Mouse (Mus musculus) forebrain, embryonic 12.5 days (tissue): Measurements from ENCODE around the gene Ptgfrn. TPM values are rescaled to one million over a fixed set of nuclear protein-coding genes. Genes with fewer than 3 reads are reported as not detected.

Source experiments
- ATAC-seq: fragments of 200-750 bp; cut with Nextera tagmentation; 2 replicates; pipeline ENCODE4 v1.8.0; 2017; ENCODE audit warnings: moderate TSS enrichment; ENCODE audit not compliant: low FRiP score
- H3K27ac ChIP-seq: fragments of 300-500 bp; sonication (generic); 2 replicates; pipeline ENCODE4 v1.5.1; 2016; ENCODE audit warnings: mild to moderate bottlenecking
- H3K27me3 ChIP-seq: fragments of 300-500 bp; sonication (generic); 2 replicates; pipeline ENCODE4 v1.6.1; 2016; ENCODE audit warnings: mild to moderate bottlenecking
- H3K36me3 ChIP-seq: fragments of 300-500 bp; sonication (generic); replicated peaks from 2 replicates; pipeline ENCODE4 v1.6.1; 2016; ENCODE audit warnings: mild to moderate bottlenecking
- H3K4me1 ChIP-seq: fragments of 300-500 bp; sonication (generic); 2 replicates; pipeline ENCODE4 v1.6.1; 2016
- H3K4me2 ChIP-seq: fragments of 300-500 bp; sonication (generic); 2 replicates; pipeline ENCODE4 v1.6.1; 2016; ENCODE audit warnings: mild to moderate bottlenecking, moderate library complexity
- H3K4me3 ChIP-seq: fragments of 300-500 bp; sonication (generic); replicated peaks from 2 replicates; pipeline ENCODE4 v1.5.1; 2016; ENCODE audit warnings: mild to moderate bottlenecking
- H3K9ac ChIP-seq: fragments of 300-500 bp; sonication (generic); 2 replicates; pipeline ENCODE4 v1.6.1; 2016; ENCODE audit warnings: mild to moderate bottlenecking
- H3K9me3 ChIP-seq: fragments of 300-500 bp; sonication (generic); 2 replicates; pipeline ENCODE4 v1.6.1; 2016
- WGBS: fragments of 180-500 bp; shearing (Covaris S2); methylation state at CpG from one replicate; pipeline ENCODE4 v1.1.7; 2016; 5-methylcytosine and 5-hydroxymethylcytosine counted together
- polyA plus RNA-seq: library from polyadenylated mRNA; unstranded; fragments of >200 nt; fragmentation: Nextera tagmentation; extraction: Ambion mirVana; gene quantifications from 2 replicates; pipeline ENCODE4 v1.2.1, GENCODE M21; 2016

Gene Ptgfrn
- polyA plus RNA-seq, 1 experiment from 2014 or later = 4.5 TPM

DNA sequence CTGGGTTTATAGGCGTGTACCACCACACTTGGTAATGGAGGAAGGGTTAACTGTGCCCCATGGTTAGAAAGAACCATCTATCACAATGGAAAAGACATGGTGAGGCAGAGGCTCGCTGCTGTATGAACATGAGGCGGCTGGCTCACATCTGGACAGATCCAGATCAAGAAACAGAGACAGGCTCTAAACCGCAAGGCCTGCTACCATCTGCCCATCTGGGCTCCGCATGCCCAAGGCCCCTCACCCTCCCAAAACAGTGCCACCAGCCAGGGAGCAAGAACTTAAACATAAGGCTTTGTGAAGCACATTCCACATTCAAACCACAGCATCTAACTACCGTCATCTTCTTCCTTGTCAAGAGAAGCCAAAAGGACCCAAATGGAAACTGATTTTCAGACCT lies 22.9 kb upstream of the Ptgfrn start:
- Histone ChIP-seq H3K27me3 (no peaks in the 10 kb centered on the region), H3K36me3 (no peaks in the 10 kb centered on the region), H3K27ac (no peak overlapping the region), H3K9ac (no peak overlapping the region), H3K4me3 (no peak overlapping the region), H3K9me3 (no peaks in the 10 kb centered on the region), H3K4me1 (peaks cover 13% of the 10 kb centered on the region), H3K4me2 (no peak overlapping the region)
- 95% methylated on average over 6 of the region's 6 CpGs for WGBS
- no peak for ATAC-seq

DNA sequence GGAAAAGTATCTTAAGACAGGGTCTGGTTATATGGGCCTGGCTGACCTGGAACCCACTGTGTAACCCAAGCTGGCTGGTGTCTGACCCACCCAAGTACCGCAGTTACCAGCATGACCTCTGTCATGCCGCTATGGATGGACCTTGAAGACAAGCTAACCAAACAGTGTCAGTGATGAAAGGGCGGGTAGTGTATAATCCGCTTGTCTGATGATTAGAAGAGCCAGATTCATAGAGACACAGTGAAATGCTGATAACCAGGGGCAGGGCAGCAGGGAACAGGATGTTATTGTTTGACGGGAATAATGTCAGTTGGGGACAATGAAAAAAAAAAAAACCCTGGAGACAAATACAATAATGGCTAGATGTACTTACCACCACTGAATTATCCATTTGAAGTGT lies 21.7 kb upstream of the Ptgfrn start:
- no peak overlapping the region for H3K4me2 ChIP-seq
- no peak overlapping the region for H3K27ac ChIP-seq
- no peaks in the 10 kb centered on the region for H3K27me3 ChIP-seq
- H3K36me3 ChIP-seq = no peaks in the 10 kb centered on the region
- no peak overlapping the region for H3K4me3 ChIP-seq
- no peak for ATAC-seq
- peaks cover 12% of the 10 kb centered on the region for H3K4me1 ChIP-seq
- H3K9me3 ChIP-seq = no peaks in the 10 kb centered on the region
- no peak overlapping the region for H3K9ac ChIP-seq
- 92% methylated on average over 5 of the region's 5 CpGs for WGBS

DNA sequence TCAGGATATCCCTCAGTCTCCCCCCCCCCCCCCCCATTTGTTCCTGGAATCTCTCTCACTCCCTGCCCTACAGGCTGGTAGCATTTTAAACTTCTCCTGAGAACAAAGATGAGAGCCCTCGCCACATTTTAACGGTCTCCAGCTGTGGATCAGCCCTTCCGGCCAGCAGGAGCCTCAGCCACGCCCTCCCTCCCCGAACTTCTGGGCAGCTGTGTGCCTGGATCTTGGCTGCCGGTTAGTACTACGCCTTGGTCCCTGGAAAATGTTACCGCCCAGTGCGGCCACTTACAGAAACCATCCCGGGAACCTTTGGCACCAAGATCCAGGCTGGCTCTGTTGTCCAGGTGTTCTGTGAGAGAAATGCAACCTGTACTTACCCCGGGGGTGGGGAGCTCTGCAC lies 20.4 kb upstream of the Ptgfrn start:
- 3% methylated on average over 11 of the region's 11 CpGs for WGBS
- Histone ChIP-seq H3K9me3 (no peaks in the 10 kb centered on the region), H3K4me2 (peak overlapping the region; percentile 35), H3K4me3 (no peak overlapping the region), H3K36me3 (no peaks in the 10 kb centered on the region), H3K27ac (no peak overlapping the region), H3K27me3 (no peaks in the 10 kb centered on the region), H3K9ac (no peak overlapping the region), H3K4me1 (peaks cover 6% of the 10 kb centered on the region; the same call in 1 of the 2 replicates)
- no peak for ATAC-seq

- Histone ChIP-seq H3K4me3 (no peak overlapping the region), H3K4me1 (peaks cover 11% of the 10 kb centered on the region; the same call in 1 of the 2 replicates), H3K4me2 (no peak overlapping the region), H3K9me3 (no peaks in the 10 kb centered on the region), H3K27ac (no peak overlapping the region), H3K36me3 (no peaks in the 10 kb centered on the region), H3K27me3 (no peaks in the 10 kb centered on the region), H3K9ac (no peak overlapping the region)
- WGBS = 88% methylated on average over 3 of the region's 3 CpGs
- no peak for ATAC-seq
Observed at GRCm38 (mm10) chr3:101129620-101130019, 19.5 kb upstream of the Ptgfrn start.

- peaks cover 11% of the 10 kb centered on the region; the same call in 1 of the 2 replicates for H3K4me1 ChIP-seq
- no peaks in the 10 kb centered on the region for H3K36me3 ChIP-seq
- no peak for ATAC-seq
Observed at GRCm38 (mm10) chr3:101129090-101129489, 19.0 kb upstream of the Ptgfrn start.

GRCm38 (mm10) chr3:101127766-101128165 lies 17.7 kb upstream of the Ptgfrn start:
- Histone ChIP-seq H3K4me2 (no peak overlapping the region), H3K9me3 (no peaks in the 10 kb centered on the region), H3K9ac (no peak overlapping the region), H3K4me3 (no peak overlapping the region), H3K36me3 (no peaks in the 10 kb centered on the region), H3K27me3 (no peaks in the 10 kb centered on the region), H3K4me1 (peaks cover 11% of the 10 kb centered on the region; the same call in 1 of the 2 replicates), H3K27ac (no peak overlapping the region)
- ATAC-seq = no peak
- 95% methylated on average over 2 of the region's 2 CpGs for WGBS

More at GRCm38 (mm10) chr3:101129090-101129489, 19.0 kb upstream of the Ptgfrn start:
- H3K4me2 ChIP-seq = no peak overlapping the region
- no peaks in the 10 kb centered on the region for H3K27me3 ChIP-seq
- no peak overlapping the region for H3K9ac ChIP-seq
- no peaks in the 10 kb centered on the region for H3K9me3 ChIP-seq
- H3K27ac ChIP-seq = no peak overlapping the region
- no peak overlapping the region for H3K4me3 ChIP-seq

GRCm38 (mm10) chr3:101124716-101125115 lies 14.6 kb upstream of the Ptgfrn start:
- Histone ChIP-seq H3K9ac (no peak overlapping the region), H3K27me3 (no peaks in the 10 kb centered on the region), H3K36me3 (no peaks in the 10 kb centered on the region), H3K9me3 (no peaks in the 10 kb centered on the region), H3K4me2 (no peak overlapping the region), H3K4me3 (no peak overlapping the region), H3K27ac (no peak overlapping the region), H3K4me1 (peaks cover 5% of the 10 kb centered on the region; the same call in 1 of the 2 replicates)
- ATAC-seq = no peak
- 93% methylated on average over 5 of the region's 5 CpGs for WGBS

GRCm38 (mm10) chr3:101122479-101122878 lies 12.4 kb upstream of the Ptgfrn start:
- no peak for ATAC-seq
- 84% methylated on average over 3 of the region's 3 CpGs for WGBS
- peaks cover 5% of the 10 kb centered on the region; the same call in 1 of the 2 replicates for H3K4me1 ChIP-seq
- H3K27ac ChIP-seq = no peak overlapping the region
- no peaks in the 10 kb centered on the region for H3K36me3 ChIP-seq
- no peak overlapping the region for H3K4me3 ChIP-seq
- no peak overlapping the region for H3K9ac ChIP-seq
- no peak overlapping the region for H3K4me2 ChIP-seq
- peaks cover 5% of the 10 kb centered on the region; the same call in 1 of the 2 replicates for H3K9me3 ChIP-seq
- no peaks in the 10 kb centered on the region for H3K27me3 ChIP-seq

GRCm38 (mm10) chr3:101117774-101118173 lies 7.7 kb upstream of the Ptgfrn start:
- Histone ChIP-seq H3K4me3 (no peak overlapping the region), H3K9me3 (peaks cover 5% of the 10 kb centered on the region; the same call in 1 of the 2 replicates), H3K36me3 (no peaks in the 10 kb centered on the region), H3K9ac (no peak overlapping the region), H3K4me1 (peaks cover 14% of the 10 kb centered on the region), H3K4me2 (no peak overlapping the region), H3K27me3 (no peaks in the 10 kb centered on the region), H3K27ac (no peak overlapping the region)
- 92% methylated on average over 11 of the region's 11 CpGs for WGBS
- ATAC-seq = no peak

DNA sequence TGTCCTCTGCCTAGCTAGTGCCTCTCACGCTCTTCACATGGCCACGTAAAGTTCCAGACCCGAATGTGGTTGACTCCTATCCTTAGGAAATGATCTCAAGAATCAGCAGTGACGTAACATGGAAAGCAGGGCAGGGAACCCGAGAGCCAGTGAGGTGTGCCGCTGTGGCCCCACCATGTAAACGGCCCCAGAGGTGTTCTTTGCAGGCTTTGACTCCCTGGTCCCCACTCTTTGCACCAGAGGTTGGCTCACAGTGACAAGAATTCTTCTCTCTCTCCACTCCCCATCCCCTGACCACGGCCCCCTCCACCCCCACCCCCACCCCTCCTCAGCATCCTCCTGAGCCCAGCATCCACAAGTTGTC lies 7.3 kb upstream of the Ptgfrn start:
- no peak for ATAC-seq
- Histone ChIP-seq H3K9ac (no peak overlapping the region), H3K4me1 (peaks cover 17% of the 10 kb centered on the region), H3K27ac (0 out of 2 replicates have a peak overlapping the region, but pooled peaks have one; percentile 65), H3K4me2 (no peak overlapping the region), H3K9me3 (peaks cover 5% of the 10 kb centered on the region; the same call in 1 of the 2 replicates), H3K27me3 (no peaks in the 10 kb centered on the region), H3K36me3 (no peaks in the 10 kb centered on the region), H3K4me3 (no peak overlapping the region)
- 91% methylated on average over 8 of the region's 8 CpGs for WGBS

DNA sequence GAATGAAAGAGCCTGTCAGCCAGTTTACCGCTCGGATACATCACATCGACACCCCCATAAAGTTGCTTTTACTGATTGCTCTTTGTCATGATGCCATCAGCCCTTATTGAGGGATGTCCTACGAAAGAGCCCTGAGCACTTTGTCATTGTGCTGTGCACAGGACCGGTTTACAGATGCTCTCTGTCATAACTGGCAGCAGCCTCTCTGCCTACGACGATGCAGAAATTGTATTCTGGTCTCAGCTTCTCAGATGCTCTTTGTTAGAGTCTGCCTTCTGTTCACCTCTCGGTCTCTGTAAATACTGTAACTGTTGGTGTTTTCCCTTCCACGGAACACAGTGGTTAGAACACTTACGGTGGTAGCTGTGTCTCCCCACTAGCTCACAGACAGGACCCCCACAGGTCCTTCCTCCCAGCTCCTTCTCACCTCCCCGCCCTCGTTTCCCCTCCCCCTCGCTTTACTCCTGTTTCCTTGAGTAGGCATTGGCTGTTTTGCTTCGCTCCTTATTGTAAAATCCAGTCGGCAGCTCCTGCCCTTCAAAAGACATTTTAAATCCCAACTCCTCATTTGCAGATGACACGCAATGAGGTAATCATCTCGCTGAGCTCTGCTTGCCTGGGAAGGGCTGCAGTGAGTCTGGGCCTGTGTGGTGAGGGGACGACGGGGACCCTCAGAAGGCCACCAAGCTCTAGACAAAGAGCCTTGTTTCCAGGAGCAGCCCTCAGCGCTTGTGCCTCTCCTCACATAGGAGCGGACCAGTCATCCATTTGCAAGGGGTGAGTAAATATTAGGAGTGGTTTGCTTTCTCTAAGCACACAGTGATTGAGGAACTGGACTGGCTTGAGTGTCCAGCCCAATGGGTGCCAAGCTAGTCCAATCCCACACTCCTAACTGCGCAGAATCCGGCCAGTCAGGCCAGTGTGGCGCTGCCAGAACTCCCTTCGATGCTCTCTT lies 6.6 kb upstream of the Ptgfrn start:
- Histone ChIP-seq H3K9ac (no peak overlapping the region), H3K27me3 (no peaks in the 10 kb centered on the region), H3K36me3 (no peaks in the 10 kb centered on the region), H3K9me3 (peaks cover 5% of the 10 kb centered on the region; the same call in 1 of the 2 replicates), H3K4me3 (no peak overlapping the region), H3K4me2 (no peak overlapping the region), H3K4me1 (peaks cover 22% of the 10 kb centered on the region), H3K27ac (peak overlapping the region; percentile 65)
- ATAC-seq = peak; percentile 55; the same call in 1 of the 2 replicates
- 53% methylated on average over 25 of the region's 25 CpGs for WGBS

DNA sequence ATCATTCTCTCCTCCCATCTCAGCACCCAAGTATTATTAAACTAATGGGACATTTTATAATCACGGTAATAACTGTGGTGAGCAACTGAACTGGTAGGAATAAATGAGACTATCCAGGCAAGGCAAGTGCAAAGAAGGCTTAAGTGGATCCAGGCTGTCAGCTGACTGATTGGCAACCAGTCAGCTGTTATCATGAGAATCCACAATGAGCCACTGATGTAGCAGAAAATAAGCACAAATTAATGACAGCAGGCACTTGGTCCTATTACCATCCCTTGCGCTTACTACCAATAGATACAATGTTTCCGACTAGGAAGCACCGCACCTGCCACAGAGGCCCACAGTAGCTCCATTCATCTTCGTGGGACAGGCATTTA lies 2.4 kb upstream of the Ptgfrn start:
- 78% methylated on average over 5 of the region's 5 CpGs for WGBS
- no peaks in the 10 kb centered on the region for H3K27me3 ChIP-seq
- no peaks in the 10 kb centered on the region for H3K9me3 ChIP-seq
- peak overlapping the region; percentile 5; the same call in 1 of the 2 replicates for H3K27ac ChIP-seq
- H3K4me2 ChIP-seq = no peak overlapping the region
- no peak overlapping the region for H3K9ac ChIP-seq
- no peak overlapping the region for H3K4me3 ChIP-seq
- H3K4me1 ChIP-seq = peaks cover 57% of the 10 kb centered on the region
- H3K36me3 ChIP-seq = no peaks in the 10 kb centered on the region
- ATAC-seq = no peak
